Mouse (Mus musculus) 416B (cell line): ENCODE measurements at regions not wholly inside any gene's neighbourhood (a gene's known extent, or its start where the extent isn't known, plus 50 kb on each side); places are given as distances from the start of the nearest gene placed in this dataset.
"Not testable (repeated sequence)": the region's sequence is repeated elsewhere in the genome, so short reads cannot be mapped to it uniquely, and the experiment has no call there.

Source experiments
- DNase-seq: peaks from one replicate; pipeline ENCODE4 v3.0.0; 2011; ENCODE audit warnings: low read depth

DNA sequence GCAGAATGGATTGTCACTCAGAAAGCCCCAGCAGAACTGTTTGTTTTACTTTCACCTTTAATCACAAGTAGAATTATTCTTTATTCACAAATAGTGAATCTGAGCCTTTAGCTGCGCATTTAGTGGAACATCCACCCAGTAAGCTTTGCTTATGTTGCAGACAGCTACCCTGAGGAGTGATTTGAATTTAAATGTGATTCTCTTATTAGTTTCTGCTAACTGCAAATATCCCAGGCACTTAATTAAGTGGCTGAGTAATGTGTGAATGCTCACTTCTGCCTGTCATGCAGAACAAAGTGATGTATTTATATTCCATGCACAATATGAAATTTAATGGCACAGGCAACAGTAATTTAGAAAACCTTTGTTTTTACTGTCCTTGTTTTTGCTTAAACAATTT is 344.4 kb upstream of the Nova1 start:
- DNase-seq, result no peak

DNA sequence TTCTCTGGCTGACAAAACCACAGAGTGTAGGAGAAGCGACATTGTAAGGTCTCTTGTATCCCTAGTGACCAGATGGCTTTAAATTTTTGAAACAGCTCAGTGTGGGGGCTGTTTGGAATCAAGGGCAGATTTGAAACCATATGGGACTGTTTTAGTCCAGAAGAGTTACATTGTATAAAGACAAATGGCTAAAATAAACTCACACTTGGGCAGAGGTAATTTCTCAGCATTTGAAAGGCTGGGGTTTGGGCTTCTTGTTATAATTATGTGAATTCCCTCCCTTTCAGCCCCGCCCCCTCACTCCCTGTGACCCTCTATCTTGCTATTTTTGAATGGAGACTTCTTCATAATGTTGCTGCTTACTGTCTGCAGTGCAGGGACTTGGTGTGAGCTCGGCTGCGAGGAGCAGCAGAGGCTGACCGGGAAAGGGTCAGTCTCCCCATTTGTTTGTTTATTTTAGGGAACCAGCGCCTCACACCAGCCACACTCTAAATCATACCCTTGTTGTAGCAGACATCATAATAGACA is 344.0 kb upstream of the Nova1 start:
- DNase-seq, result no peak

DNA sequence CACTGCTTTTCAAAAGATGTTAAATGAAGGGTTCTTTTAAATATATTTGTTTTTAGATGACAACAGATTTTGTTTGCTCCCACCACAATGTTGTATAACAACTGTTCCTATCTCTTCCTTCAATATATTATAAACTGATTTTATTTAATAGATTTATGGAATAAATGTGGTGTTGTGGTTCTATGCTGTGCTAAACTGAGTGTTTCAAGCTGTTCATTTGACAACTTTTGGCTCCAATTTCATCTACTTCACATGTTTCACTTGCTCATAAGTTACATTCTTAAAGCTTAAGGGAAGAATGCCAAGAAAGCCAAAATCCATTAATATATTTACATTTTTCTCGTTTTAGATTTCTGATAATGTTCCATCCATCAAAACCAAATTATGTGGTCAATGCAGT is 341.9 kb upstream of the Nova1 start:
- DNase-seq, result no peak

DNA sequence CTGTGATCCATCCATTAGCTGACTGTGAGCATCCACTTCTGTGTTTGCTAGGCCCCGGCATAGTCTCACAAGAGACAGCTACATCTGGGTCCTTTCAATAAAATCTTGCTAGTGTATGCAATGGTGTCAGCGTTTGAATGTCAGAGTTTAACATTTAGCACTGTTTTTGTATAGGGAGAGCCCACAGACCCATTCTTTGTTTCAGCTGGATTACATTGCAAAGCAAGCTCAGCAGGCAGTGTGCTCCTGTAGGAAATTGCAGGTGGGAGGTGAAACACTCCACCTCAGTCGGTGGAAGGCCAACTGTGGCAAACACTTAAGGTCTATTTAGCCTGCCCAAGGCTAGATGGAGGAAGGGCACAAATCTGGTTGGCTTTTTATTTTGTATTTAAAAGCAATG is 337.2 kb upstream of the Nova1 start:
- not testable (repeated sequence) for DNase-seq

DNA sequence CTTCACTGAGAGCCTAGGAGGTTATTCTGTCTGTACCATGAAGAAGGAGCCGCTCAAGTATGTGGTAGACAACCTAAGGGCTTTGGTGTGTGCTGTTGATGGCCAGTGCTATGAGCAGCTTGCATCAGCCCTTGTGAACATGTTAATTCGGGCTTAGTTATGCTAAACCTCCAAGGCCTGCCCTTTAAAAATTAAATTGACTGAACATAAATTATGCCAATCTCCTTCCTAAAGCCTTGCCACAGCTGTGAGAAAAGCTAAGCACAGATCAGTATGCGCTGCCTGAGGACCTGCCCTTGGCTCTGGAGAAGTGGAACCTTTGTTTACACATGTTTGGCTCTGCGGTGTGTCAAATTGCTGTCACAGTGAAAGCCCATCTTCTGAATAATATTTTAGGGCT is 321.9 kb upstream of the Nova1 start:
- DNase-seq, result no peak

DNA sequence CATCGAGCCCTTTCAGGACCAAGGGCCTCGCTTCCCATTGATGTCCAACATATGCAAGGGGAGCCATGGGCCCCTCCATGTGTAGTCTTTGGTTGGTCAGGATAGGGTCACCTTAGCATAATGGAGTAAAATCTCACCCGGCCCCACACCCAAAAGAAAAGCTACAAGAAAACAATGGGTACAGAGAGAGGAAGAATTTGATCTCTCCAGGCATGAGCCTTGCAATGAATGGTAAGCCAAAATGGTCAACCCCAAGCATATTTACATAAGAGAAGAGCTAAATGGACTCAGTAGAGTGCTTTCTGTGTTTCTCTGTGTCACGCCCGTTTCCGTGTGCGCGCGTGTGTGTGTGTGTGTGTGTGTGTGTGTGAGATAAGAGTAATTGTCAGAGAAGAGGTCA is 311.1 kb upstream of the Nova1 start:
- DNase-seq, result no peak

DNA sequence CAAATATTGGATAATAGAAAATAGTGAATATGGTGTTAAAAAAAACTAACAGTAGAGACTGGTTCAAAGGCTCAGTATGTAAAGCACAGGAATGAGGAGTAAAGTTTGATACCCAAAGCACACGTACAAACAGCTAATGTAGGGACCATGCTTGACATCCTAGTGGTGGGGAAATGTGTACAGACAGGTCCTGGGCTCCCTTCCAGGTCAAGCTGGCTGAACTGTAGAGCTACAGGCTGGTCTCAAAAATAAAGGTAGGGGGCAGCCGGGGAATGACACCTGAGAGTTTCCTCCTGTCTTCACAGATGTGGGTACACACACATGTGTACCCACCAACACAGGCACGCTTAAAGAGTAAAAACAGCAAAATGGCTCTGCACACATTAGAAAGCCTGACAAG is 309.9 kb upstream of the Nova1 start:
- DNase-seq, result no peak

DNA sequence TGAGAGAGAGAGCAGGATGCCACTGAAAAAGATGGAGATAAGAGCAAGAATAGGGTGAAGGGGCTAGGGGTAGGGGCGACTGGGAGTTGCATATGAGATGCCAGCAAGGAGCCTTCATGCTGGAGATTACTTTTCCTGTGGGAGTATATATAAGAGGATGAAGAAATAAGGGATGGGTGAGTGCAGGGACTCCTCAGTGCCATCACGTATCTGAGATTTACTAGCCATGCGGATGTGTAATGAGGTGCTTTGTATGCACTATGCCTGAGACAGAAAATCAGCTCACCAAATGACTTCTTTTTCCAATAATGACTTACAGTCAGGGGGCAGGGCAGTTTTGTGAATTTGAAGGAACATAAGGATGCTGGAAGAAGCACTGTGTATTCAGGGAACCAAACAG is 302.7 kb upstream of the Nova1 start:
- DNase-seq, result no peak

DNA sequence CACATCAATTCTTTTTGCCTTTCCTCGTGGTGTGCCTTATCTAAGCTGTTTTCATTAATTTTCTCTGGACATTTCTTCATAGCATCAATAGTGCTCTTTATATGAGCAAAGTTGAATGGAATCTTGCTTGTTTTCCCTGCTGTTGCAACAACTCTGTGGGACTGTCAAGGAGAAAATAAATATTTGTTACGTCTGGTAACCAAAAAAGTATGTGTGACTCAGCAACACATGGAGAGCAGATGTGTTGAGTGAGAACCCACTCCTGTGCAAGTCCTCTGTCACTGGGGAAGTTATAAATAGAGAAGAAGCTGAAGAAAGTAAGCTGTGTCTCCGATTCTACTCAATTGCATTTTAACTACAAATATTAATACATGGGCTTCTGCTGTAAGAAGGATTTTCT is 298.8 kb upstream of the Nova1 start:
- DNase-seq, result no peak

DNA sequence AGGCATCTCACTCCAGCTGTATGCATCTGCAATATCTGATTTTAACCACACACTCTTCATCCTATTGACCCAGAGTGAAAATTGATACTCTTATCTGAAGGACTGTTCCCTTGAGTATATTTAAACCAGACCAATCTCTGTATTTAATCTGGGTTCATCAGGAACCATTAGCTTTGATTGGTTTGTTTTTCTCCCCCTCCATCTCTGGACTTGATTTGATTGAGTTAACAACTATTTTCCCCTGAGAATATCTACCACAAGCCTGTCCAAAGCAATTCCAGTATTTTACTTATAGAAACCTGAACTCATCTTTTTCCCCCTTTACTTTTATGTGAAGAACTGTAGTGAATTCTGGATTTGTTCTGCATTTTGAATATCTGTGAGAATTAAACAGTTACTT is 270.5 kb upstream of the Nova1 start:
- DNase-seq, result no peak

DNA sequence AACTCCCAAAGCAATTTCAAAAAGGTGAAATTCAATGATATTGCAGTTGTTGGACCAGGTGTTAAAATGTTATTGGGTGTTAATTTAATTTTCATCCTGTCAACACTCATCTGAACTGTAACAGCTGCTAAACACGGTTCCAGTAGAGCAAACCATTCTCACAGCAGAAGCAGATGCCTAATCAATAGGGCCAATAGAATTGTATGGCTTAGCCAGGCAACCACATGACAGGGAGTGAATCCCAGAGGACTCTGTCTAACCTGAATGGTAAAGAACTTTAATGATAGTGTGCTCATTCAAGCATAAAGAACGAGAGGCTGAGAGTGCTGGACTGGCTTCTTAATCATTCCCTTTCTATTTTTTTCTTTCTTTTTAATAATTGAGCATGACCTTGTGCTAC is 256.2 kb upstream of the Nova1 start:
- no peak for DNase-seq

DNA sequence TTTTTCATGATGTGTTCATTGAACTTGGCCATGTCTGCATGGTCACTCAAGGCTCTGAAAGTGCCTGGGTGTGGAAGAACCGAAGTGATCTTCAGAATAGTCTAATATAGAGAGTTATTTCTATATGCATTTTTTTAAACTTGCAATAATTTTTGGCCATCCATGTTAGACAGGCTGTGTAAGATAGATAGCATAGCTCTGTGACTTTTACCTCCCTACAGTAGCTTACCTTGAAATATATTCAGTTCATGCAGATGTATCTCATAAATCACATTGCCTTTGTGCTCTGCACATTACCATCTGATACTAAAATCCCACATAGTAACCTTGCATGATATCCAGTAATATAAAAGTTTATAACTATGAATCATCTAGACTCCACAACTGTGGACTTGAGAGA is 233.7 kb upstream of the Nova1 start:
- DNase-seq, result no peak

DNA sequence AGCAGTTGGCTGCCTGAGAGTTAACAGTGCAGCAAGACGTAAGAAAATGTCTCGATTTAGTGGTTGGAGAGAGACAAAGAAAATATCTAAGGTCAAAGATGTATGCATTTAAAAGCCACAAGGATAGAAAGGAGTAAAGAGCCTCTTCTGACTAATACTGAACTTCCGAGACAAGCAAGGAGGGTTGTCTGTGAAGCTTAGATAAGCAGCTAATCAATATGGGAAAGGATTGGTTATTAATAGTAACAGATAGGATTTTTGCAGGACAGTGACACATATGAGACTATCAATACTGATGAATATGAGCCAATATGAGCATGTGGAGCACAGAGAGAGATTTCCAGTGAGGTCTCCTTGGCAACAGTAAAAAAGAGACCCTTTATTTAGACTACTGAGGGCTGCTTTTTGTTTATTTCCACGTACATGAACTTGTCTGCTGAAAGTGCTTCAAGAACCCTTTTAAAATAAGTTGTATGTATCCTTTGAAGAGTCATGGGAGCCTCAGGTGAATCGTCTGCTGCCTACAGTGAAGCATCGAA is 202.2 kb upstream of the Nova1 start:
- DNase-seq, result no peak

DNA sequence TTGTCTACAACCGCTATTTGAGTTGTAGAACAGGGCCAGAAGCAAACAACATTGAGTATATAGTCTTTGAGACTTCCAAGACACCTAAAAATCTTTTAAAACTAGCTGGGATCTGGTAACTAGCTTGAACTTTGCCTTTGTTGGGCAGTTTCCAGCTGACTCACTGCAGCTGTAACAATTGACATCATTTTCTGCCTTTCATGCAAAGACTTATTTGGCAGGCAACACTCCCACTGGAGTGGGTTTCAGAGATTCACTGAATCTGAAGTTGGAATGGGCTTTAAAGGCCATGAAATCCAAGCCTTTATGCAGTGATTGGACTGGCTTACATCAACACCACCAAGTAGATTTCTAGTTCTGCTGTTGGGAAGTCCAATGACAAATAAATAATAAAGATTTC is 173.6 kb upstream of the Nova1 start:
- DNase-seq, result no peak

DNA sequence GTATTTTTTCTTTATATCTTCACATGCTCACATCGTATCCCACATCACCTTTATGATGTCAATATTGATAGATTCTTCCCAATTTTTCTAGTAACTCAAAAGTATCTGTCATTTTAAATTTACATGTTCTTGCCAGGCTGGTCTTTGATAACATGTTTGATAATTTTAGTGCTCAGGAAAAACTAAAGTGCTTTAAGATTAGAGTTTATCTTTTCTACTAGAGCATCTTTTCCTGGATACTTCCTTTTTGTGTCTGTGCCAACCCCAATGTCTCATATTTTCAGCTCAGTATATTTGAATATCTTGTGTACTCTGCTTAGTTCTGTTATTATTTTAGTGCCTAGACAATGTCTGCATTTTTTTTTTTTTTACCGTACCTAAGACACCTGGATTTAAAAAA is 170.2 kb upstream of the Nova1 start:
- no peak for DNase-seq

DNA sequence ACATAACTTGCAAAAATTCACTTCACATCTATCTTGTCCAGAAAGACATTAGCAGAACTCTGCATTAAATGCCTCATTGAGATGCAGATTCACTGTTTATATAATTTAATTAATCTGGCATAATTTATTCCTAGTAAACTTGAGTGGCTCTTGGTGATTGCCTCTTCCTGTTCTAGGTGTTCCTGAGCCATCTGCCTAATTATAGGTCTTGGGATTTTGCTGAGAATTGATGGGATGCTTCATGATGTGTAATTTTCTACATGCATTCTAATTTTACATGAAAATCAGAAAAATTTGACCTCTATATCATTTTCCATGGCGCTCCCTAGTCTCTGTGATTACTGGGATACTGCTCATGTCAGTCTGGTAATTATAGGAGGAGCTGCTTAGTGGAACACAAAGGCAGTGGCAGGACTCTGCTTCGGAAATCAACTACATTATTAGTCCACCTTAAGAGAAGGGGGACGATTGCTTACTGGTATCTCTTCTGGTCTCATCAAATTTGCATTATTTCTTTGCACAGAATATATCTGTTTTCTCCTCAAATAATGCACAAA is 131.6 kb upstream of the Nova1 start:
- DNase-seq, result no peak

DNA sequence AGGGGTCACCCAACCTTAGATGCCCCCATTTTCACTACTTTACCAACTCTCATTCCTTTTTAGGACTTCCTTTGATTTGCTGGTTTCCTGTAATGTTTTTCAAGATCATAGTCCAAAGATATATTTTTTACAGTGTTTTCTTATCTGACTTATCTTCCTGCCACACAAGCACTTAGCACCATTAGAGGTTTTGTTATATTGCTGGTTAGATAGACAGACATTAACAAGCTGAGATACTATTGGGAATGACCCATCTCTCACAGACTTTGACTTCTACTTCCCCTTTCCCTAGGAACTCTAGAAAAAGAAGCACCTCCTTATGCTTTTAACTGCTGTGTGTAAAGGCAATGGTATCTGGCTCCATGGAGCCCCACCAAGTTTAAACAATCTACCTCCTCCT is 127.0 kb upstream of the Nova1 start:
- no peak for DNase-seq

DNA sequence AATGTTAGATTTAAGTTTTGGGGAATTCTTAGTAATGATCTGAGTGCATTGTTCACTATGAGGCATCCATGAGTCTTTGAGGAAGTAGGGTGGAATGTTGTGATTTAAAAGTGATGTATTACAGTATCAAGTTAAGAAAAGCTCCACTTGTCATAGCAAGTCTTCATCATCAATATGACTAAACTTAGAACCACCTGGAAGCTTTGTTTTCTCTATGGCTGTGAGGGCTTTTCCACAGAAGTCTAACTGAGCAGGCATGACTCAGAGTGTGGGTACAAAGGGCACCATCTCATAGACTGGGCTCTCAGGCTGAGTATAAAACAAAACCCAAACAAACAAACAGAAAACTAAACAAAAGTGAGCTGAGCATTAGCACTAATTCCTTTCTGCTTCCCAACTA is 112.4 kb upstream of the Nova1 start:
- DNase-seq, result no peak

DNA sequence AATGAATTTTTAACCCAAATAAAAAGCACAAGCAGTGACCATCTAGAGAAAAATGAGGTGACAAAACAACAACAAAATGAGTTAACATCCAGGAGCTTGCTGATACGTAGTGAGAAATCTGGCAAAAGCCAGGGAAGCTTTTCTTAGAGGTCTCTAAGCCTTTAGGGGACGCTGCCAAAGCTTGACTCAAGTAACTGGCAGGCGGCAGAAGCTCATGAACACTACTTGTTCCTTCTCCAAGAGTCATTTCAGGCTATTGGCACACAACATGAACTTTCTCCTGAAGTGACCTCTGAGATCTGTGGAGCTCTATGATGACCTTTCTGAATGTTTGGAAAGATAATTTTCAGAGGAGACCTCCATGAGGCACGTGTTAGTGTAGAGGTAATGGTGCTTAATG is 98.6 kb upstream of the Nova1 start:
- DNase-seq, result no peak

DNA sequence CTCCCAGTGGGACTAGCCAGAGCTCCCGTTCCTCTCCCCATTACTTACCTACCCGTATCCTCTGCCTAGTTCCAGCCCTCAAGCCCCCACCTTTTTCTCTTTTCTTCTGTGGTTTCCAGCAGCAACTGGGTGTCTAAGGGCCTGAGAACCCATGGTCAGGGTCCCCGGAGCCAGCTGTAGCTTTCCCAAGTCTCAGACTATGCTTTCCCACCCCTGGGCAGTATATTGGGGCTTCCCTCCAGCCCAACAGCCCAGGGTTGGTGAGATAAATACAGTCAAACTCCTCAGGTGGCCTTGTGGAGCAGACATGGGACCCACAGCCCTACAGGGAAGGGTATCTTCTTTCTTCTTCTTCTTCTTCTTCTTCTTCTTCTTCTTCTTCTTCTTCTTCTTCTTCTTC is 59.4 kb upstream of the Nova1 start:
- DNase-seq, result no peak

DNA sequence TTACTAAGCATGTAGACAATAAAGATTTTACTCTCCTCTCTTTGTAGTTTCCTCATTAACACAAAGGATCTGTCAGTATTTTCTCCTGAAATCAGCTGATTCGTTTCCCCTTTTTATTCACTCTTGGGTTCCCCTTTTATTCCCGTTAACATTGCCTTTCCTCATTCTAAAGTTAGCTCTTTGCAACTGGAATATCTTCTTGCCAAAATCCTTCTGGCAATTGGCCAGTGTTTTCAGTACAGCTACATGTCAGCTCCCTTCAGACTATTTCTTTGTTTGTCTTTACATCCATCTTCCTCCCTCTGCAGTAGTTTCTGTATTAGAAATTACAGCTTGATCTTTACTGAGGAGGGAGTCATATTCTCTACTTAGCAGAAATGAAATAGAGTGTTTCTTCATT is 51.4 kb upstream of the Nova1 start:
- DNase-seq, result no peak
